Mouse (Mus musculus): ENCODE results near the gene Agbl4. TPM values are rescaled to one million over a fixed set of nuclear protein-coding genes. Genes with fewer than 3 reads are reported as not detected.
"Not testable (repeated sequence)": the region's sequence is repeated elsewhere in the genome, so short reads cannot be mapped to it uniquely, and the experiment has no call there.

The Agbl4 gene
- polyA plus RNA-seq, 1 experiment, result 0.27 TPM

DNA sequence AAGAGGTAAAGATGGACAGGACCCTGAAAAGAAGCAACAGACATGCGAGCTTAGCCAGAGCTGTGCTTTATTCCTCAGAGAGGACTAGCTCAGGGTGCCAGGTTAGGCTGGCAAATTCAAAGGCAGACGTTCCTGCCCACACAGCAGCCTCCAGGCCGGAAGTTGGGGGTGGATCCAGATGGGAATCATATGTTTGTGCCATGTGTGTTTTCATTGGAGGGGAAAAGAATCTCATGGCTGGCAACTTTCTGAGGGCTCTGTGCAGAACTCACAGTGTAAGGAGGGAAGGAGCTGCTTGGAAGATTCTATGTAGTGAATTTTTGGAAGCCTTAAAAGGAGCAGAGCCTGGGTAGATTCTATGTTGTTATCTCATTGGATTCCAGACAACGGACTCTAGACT, 519.1 kb downstream of the Agbl4 start:
- no peak for DNase-seq (ENCODE audit: low read depth)

DNA sequence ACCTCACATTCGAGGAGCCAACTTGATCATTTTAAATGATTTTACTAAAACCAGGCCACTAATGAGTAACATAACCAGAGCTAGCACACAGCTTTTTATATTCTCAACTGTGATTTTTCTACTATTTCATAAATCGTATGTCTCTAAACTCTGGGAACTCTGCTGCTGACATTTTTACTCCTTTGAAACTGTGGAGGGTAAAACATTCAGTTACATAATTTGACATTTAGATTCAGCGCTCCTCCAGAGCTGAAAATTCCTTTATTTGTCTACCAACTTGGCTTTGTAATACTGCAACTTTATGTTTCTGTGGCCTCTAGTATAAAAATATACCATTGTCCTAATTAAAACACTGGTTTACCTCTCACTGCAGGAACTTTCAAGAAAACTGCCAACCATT, 523.6 kb downstream of the Agbl4 start:
- DNase-seq (ENCODE audit: low read depth), result no peak

DNA sequence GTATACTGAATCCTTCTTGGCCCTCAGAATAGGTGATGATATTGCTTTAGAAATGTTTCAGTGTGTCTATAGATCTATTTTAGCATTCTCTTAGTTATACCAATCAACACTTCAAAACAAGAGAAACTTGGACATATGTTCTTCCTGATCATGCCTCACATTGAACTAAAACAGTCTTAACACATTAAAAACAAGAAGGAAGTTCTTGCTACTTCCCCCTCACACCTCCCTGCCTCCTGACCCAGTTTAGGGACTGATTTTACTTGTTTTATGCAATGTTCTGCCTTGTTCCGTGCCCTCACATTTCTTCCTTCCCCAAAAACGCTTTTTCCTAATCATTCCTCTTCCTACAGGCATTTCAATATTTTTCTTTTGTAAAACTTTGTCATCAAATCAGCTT, 604.2 kb downstream of the Agbl4 start:
- DNase-seq (ENCODE audit: low read depth), result no peak

DNA sequence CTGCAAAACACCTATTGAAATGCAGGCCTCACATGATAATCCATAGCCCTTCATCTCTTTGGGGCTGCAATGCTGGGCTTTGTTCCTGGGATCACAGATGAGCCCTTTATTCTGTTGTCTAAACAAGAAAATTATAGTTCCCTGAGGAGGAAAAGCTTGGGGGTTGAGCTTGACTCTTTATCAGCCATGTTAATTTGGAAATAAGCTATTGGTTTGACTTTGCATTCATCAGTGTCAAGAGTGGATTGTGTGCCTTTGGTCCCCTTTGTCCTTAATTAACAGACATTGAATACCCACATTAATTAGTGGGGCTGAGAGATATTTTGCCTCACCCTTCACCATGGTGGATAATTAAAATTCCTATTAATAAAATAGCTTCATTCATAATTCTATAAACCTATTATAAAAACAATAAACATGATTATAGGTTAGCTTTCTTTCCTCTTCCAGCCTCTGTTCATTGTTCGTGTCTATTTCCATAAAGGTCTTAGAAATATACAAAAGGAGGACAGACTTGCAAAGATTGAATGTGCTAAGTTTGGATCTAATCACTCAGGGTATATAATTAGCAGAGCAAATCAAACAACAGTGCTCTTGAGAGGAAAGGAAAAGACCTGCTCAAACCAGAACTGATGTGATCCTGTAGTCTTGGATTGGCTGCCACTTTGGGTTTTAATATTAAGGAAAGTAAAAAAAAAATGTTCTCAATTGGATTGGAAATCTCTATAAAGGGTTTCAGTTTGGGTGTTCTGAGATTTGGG, 607.4 kb downstream of the Agbl4 start:
- DNase-seq (ENCODE audit: low read depth), result no peak

DNA sequence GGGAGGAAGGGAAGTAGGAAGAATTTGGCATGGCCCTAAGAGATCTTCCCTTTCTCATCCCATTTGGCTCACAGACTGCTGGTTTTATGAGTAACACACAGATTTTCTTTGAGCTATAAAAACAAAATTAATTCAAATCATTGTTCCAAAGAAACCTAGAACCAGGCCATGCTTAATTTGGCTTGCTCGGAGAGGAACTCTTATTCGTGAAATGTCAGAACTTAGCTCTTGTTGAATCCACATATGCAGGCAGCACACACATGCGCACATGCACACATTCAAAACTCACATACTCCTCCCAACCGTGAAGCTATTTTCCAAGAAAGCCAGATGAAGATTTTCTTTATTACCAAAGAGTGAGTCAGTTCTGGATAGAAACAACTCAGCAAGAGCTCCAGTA, 621.9 kb downstream of the Agbl4 start:
- no peak for DNase-seq (ENCODE audit: low read depth)

DNA sequence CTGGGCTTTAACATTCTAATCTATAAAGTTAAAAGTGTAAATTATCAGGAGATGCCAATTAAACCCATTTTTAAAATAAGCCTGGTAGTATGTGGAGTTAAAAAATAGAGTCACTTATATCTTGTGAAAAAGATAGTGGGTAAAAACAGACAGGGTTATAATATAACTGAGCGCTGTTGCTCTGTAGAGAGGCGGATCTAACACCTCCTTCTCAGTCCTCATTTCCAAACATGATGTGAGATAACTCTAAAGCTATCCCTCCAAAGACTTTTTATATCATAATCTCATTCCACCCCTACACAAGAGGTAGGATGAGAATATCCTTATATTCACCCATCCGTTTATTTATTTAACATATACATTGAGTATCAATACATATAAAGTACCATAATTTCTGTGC, 669.9 kb downstream of the Agbl4 start:
- DNase-seq (ENCODE audit: low read depth), result no peak

DNA sequence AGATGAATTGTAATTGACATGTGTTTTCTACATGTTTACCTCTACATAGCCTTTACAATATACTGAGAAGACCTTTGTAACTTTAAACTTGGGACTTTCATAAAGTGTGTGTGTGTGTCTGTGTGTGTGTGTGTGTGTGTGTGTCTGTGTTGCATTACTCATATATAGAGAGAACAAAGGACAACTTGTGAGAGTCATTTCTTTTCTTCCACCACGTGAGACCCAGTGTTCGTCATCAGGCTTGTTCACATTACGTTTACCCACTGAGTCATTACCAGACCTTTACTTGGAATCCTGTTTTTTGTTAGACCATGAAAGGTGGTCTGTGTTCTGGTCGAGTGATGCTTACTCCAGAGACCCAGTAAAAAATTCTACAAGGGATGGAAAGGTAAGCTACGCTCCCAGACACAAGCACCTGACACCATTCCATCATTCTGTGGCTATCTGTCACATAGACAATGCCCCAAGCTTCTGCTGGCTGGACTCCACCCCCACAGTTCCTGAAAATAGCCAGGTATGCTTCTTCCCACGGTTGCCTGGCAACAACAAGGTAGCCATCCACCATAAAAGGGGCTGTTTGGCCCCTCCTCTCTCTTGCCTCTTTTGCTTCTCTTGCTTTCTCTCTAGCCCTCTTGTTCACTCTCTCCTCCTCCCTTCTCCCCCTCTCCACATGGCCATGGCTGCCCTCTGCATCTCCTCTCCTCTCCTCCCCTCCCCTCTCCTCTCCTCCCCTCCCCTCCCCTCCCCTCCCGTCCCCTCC, 676.5 kb downstream of the Agbl4 start:
- DNase-seq (ENCODE audit: low read depth), result no peak

DNA sequence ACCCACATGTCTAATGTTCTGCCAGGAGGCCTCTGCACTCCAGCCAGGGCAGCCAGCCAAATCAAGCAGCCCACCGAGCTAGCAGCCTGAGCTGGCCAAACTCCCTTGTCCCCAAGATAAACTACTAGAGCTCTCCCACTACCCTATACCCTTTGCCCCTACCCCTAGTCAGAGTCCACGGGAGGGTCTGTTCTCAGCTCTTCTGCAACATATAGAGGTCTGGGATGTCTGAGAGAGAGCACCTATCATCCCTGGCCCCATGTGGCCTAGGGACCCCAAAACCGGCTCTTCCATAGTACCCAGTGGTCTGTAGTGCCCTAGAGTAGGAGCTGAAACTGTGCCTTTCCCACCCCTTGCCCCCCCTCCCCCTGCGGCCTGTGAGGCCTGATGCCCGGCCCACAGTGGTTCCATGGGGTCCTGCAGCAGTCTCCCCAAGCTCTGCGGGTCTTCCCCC, 677.3 kb downstream of the Agbl4 start:
- DNase-seq (ENCODE audit: low read depth), result no peak

DNA sequence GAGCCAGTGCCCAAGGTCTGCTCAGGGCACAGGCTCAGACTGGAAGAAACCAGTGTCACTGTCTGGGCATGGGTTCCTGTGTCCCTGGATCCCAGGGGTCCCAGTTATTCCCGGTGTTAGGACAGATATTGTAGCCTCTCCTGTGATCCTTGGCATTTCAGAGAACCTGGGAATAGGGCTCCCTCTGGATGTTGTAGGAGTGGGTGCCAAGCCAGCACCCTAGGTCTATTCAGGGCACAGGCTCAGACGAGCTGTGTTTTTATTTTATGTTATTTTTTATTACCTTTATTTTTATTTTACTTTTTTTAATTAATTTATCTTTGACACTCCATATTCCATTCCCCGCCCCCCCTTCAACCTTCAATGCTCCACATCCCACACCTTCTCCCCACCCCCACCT, 680.3 kb downstream of the Agbl4 start:
- DNase-seq (ENCODE audit: low read depth), result no peak

DNA sequence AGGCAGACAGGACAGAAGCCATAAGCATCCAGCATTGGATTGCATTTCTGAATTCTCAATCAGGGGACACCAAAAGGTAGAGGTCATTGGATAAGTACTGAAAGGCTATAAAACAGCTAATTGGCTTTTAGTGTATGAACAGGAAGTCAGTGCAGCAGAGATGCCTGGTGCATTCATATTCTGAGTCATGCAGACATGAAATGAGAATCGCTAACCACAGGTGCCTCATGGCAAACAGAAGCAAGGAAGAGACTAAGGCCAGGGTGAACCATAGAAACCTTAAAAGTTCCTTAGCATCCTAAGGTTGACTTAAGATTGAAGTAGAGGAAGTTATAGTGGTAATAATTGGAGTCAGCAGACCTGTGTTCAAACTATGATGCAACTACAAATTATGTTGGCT, 687.9 kb downstream of the Agbl4 start:
- DNase-seq (ENCODE audit: low read depth), result no peak

DNA sequence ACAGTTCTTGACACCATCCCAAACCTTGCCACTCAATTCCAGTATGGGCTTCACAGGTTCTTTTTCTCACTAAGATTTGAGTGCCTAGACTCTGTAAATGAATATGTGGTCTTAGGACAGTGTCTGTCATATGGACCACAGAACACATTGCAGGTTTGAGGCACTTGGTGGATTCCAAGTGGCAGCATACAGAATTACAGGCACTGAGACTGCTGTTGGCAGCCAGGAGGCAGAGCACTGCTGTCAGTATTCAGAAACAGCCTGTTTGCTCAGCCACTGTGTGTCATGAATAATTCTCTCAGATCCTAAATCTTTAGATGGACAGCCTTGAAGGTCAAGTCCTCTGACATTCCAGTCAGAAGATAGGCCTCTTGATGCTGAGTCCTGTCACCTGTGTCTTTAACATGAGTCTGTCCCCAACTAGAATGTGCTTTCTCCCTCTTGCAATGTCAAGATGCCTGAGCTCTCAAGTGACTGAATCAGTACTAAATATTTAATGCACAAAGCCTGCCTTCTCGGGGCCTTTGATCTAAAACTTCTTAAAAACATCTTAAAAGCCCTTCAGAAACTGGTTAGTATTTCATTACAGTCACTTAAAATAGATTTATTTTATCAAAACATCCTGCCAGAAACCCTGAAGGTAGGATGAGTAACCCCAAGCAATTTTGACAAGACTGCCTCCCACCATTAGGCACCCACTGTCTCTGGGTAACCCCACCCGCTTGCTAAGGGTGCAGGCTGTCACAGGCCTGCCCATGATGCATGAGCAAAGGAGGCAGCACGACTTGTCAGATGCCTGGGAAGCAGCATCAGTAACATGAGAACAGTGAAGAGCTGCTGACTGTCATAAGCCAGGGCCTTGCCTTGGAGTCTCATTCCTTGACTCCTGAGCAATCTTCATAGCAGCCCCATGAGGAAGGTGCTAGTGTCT, 739.0 kb downstream of the Agbl4 start:
- DNase-seq (ENCODE audit: low read depth), result no peak

DNA sequence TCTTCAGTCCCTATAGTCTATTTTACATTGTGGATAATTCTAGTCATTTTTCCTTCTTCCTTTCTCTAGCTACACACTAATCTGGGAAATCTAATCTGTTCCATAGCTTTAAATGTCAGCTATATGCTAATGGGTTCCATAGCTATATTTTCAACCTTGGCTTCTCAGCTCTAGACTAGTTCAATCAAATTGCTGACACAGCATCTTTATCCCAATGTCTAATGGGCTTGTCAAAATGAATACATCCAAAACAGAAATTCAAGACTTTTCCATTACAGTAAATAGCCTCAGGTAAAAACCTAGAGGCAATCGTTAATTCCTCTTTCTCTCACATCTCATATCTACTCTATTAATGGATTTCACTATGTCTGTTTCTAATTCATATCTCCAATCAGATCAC, 750.3 kb downstream of the Agbl4 start:
- no peak for DNase-seq (ENCODE audit: low read depth)

DNA sequence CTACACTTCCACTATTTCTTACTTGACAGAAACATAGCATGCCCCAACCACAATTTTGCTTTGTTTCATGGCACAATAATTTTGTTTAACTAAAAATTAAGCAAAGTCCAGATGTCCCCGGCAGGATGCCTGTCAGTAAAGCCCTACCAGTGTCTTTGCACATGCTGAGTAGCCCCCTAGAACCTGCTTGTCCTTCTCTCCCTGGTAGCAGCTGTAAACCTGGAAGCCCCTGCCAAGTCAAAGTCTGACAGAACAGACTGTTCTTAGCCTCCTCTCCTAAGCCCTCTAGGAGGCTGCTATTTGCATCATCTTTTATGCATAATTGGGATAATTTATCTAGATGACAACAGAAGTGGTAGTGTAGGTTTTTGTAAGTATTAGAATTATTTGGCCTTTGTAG, 758.4 kb downstream of the Agbl4 start:
- DNase-seq (ENCODE audit: low read depth), result no peak

DNA sequence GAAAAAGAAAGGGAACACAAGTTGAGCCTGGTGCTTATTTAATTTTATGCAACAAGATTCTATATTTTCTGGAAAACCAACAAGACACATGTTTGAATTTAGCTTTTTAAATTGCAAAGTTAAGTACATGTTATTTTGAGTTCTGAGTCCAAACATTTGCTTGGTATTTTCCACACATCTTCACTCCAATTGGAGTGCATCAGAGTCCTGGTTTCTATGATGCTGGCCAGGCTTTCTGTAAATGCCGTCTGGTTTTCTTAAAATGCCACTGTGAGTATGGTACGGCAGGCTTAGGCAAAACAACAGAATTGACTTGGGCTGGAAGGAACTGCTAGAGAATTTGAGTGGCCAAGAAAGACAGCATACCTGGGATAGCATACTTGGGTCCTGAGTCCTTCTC, 784.0 kb downstream of the Agbl4 start:
- DNase-seq (ENCODE audit: low read depth), result no peak

DNA sequence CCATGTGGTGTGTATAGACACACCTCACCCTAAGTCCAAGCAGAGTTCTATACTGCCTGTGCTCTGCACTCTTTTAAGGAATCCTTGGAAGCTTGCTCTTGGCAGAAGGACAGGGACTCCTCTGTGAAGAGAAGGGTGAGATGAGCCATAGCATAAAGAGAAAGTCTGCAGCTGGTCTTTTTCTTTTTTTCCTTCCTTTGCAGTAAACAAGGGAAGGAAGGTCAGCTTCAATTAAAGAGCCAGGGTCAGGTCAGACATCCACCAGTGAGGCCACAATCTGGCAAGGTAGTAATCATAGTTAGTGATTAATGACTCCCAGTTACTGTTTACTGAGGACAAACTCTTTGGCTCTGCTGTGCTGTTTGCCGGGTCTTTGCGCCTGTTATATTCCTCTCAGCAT, 802.6 kb downstream of the Agbl4 start:
- DNase-seq (ENCODE audit: low read depth), result no peak

DNA sequence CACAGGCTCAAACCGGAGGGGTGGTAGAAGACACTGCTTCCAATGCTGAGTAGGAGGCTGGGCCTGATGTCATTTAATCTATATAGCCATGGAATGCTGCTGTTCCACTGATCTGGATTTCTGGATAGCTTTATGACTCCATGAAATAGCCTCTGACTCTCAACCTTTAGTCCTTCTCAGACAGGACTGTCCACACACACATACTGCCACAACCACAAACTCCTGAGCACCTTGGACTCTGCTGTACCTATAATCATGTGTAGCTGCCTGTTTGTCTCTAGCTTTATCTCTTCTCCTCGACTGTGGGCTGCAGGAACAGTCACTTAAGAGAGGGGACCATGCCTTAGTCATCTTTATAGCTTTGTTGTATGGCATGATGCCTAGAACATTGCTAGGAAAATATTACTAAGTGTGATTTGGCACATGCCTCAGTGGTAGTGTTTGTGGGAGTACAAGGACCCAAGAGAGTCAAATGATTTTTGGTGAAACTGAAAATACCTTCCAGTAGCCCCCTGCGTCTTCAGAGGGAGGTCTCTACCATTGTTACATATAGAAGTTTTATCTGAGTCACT, 817.8 kb downstream of the Agbl4 start:
- DNase-seq (ENCODE audit: low read depth), result no peak

DNA sequence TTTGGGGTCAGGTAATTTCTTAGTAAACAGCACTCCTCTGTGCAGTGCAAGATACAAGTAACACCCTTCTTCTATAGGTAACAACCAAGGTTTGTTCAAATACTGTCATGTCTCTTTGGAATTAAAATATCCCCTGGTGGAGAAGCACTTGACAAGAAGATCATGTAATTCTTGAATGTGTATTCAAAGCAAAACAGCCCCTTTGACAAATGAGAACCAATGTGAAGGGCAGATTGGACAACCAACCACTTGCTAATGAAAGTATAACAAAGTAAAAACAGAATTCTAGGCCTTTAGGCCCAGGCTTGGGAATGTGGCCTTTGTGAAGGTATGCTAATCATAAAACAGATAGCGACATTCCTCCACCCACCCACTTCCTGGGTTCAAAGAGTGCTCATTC, 821.6 kb downstream of the Agbl4 start:
- not testable (repeated sequence) for DNase-seq (ENCODE audit: low read depth)

DNA sequence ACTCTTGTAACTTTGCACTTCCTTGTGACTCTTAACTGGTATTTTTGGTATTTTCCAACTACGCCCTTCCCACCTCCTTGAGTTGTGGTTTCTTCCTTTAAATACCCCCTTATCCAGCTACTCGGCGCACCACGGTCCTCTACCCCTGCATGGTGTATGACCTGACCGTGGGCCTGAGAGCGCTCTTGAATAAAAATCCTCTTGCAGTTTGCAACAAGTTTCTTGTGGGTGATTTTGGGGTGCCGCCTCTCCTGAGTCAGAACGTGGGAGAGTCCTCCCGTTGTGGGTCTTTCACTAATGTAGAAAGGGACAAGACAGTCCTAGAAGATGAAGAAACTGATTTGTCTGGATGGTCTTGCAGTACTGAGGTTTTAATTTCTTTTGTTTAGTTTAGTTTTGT, 822.1 kb downstream of the Agbl4 start:
- not testable (repeated sequence) for DNase-seq (ENCODE audit: low read depth)

DNA sequence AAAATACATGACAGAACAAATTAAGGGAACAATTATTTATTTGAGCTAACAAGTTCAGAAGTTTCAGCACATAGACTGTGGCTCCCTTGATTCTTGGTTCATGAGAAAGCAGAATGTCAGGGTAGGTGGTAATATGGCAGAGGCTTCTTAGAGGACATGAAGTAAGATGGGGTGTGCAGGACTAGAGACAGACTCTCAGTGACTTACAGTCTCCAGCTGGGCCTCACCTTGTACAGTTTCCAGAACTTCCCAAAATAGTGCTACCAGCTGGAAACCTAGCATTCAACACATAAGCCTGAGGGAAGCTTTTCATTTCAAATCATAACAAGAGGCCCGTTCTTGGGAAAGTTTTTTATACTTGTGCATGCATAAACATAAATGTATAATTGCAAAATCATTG, 836.4 kb downstream of the Agbl4 start:
- no peak for DNase-seq (ENCODE audit: low read depth)

DNA sequence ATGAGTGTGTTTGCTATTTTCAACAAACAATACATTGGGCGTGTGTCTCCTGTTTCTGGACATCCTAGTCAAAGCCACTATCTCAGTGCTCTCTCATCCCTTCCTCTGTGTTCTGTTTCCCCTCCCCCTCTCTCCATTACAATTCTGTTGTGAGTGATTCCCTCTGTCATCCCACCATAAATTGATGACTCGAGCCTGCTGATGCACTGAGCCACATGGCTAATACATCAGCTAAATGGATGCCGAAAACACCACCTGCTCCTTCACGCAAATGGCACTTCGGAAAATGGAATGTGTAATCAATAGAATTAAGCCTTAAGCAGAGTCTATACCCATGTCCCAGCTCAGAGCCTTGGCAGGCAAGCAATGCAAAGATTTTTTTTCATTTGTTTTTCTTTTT, 854.5 kb downstream of the Agbl4 start:
- no peak for DNase-seq (ENCODE audit: low read depth)

DNA sequence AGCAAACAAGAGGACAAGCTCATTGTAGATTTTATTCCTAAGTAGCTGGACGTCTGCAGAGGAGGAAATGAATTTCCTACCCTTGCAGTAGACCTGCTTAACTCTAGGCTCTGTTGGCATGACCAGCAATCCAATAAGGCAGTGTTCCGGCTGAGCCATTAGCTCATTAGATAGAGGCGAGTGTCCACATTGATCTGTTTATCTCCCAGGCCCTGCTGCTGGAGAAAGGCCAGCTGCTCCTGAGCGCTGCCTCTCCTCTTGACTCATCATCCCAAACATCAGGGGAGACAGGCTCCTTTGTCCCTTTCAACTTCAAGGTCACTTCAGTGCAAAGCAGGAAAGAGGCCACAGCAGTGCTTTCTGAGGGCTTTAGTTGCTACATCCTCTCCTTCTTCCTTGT, 858.0 kb downstream of the Agbl4 start:
- no peak for DNase-seq (ENCODE audit: low read depth)

DNA sequence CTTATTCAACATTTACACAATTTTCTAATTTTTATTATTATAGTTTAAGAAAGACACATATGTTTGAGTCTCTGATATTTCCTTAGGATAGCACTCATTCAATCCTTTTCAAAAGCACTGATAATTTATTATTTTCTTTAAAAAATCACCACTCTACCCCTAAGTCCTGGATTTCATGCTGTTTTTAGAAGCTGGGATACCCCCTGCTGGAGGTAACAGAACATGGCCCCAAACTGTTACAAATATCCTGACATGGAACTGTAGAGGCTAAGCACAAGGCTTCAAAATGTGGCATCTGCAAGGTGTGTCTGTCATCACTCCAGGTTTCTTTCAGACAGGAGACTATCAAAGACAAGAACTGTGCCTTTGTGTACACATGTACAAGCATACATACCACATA, 859.5 kb downstream of the Agbl4 start:
- DNase-seq (ENCODE audit: low read depth), result no peak
